Mouse (Mus musculus): Measurements from ENCODE around the gene Coro7.

Gene Coro7

DNA sequence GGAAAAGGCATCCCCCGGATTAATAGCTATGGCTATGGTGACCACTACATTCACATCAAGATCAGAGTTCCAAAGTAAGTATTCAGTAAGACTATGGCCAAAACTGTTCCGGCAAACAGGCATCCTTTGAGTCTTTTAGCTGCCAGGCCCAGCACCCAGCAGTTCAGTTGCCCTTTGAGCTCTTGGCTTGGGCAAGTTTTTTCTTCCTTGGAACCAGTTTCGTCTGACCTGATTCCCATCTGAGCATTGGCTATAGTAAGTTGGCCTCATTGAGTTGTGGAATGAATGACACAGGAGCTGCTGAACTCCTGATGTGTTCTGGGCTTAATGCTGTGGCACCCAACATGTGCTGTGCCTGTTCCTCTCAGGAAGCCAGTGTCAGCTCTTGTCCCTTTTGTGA lies 21.6 kb upstream of the Coro7 start:
- ChIA-PET CTCF (interaction anchor here in 2 of 4 experiments (0.7 to 1.1 kb wide), 5 partner anchors 12 to 213 kb away, joined by 3 to 6 read pairs (median 4); no protein-coding TSS in a partner anchor), POLR2A (interaction anchor here in 3 of 4 experiments (0.8 to 5.1 kb wide), 19 partner anchors 9 to 195 kb away, joined by 3 to 23 read pairs (median 5); partner anchors contain the start of genes Hmox2 (in 3 of the 3), Cdip1 (in 1 of the 3), Coro7 (in 1 of the 3) and Ubald1 (in 1 of the 3))

DNA sequence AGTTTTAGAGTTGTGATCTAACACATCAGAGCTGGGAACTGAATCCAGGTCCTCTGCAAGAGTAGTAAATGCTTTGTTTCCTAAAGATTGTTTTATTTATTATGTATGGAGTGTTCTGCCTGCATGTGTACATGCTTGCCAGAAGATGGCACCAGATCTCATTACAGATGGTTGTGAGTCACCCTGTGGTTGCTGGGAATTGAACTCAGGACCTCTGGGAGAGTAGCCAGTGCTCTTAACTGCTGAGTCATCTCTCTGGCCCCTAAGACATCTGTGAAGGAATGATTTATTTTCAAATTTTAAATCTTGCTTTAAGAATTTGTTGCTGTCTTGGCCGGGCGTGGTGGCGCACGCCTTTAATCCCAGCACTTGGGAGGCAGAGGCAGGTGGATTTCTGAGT lies 9.8 kb upstream of the Coro7 start:
- ChIA-PET CTCF (interaction anchor here in 3 of 4 experiments (0.7 to 1.2 kb wide), 4 partner anchors 10 to 224 kb away, joined by 3 to 4 read pairs (median 4); partner anchors contain the start of gene Coro7 (in 1 of the 3)), POLR2A (interaction anchor here in 3 of 4 experiments (0.6 to 1.8 kb wide), 11 partner anchors 9 to 275 kb away, joined by 3 to 5 read pairs (median 4); partner anchors contain the start of genes Anks3 (in 1 of the 3), Coro7 (in 1 of the 3), Pam16 (in 1 of the 3) and Srl (in 1 of the 3))

DNA sequence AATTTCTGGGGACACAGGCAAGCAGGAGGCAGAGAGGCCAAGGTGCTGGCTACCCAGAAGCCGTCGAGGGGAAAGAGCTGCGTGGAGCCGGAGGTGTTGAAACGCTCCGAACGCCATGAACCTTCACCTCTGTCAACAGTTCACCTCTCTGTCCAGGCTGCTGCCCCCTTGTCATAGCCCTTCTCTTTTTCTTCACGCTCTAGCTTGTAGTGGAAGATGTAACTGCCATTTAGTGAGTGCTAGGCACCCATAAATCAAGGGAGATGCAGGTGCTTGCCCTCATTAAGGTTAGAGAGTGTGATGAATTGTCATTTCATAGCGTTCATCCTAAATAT lies 4.8 kb upstream of the Coro7 start:
- POLR2A ChIA-PET = interaction anchor here in 3 of 4 experiments (0.6 to 2.9 kb wide), 29 partner anchors 9 to 329 kb away, joined by 3 to 16 read pairs (median 3); partner anchors contain the start of genes Ubald1 (in 3 of the 3) and Rogdi (in 1 of the 3)
- CTCF ChIA-PET = interaction anchor here in 2 of 4 experiments (0.5 to 0.9 kb wide), 3 partner anchors 17 to 359 kb away, joined by 3 to 4 read pairs (median 4); no protein-coding TSS in a partner anchor

DNA sequence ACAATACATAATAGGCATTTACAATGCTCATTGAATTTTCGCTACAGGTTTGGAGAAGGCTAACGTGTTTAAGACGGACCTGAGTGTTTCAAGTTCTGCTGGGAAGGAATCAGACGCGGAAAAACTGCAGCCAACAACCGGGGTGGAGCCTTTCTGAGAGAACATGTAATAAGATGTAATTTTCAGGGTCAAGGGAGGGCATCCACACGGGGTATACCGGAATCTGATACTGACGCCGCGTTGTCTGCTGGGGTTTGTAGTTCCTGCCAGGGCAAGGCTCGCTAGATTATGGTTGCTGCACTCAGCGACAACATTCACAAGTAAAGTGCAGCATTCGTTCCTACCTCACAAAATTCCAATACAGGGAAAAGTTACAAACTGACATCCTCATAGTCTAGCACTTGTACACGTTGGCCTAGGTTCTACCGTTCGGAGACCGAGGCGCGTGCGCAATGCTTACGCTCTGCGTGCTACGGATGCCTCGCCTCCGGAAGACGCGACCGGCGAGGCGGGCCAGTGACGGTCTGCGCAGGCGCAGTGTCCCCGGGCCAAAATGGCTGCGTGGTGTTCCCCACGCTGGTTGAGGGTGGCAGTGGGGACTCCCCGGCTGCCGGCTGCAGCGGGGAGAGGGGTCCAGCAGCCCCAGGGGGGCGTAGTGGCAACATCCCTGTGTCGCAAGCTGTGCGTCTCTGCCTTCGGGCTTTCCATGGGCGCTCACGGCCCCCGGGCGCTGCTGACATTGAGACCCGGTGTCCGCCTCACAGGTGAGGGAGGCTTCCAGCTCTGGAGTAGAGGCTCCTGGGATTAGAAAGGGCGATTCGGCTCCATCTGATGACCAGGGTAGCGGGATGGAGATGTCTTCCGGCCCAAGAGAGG lies 4.2 kb upstream of the Coro7 start:
- ChIA-PET POLR2A (interaction anchor here in 3 of 4 experiments (0.6 to 2.9 kb wide), 32 partner anchors 8 to 329 kb away, joined by 3 to 16 read pairs (median 3); partner anchors contain the start of genes Ubald1 (in 3 of the 3) and Rogdi (in 1 of the 3)), CTCF (interaction anchor here in 2 of 4 experiments (0.5 to 0.9 kb wide), 3 partner anchors 17 to 359 kb away, joined by 3 to 4 read pairs (median 4); no protein-coding TSS in a partner anchor)

DNA sequence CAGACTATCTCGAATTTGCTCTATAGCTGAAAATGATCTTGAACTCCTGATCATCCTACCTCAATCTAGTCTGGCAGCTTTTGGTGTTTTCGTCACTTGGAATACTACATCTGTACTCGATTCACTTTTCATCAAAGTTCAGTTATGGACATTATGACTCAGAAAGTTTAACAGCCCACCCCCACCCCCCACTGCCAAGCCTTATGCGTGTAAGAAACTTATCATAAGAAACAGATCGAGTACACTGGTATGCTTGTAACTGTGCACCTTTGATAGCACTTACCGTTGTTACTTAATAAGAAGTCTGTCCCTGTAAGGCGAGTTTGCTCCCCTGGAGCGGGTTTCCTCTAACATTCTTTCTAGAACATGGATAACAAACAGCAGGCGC lies 3.6 kb upstream of the Coro7 start:
- CTCF ChIA-PET = interaction anchor here in 3 of 4 experiments (1.5 to 1.8 kb wide), 3 partner anchors 16 kb away, joined by 4 to 5 read pairs (median 5); no protein-coding TSS in a partner anchor
- POLR2A ChIA-PET = interaction anchor here in 2 of 4 experiments (0.7 to 2.1 kb wide), 8 partner anchors 16 to 197 kb away, joined by 3 to 16 read pairs (median 4); partner anchors contain the start of genes Pam16 (in 1 of the 2) and Ubald1 (in 1 of the 2)

DNA sequence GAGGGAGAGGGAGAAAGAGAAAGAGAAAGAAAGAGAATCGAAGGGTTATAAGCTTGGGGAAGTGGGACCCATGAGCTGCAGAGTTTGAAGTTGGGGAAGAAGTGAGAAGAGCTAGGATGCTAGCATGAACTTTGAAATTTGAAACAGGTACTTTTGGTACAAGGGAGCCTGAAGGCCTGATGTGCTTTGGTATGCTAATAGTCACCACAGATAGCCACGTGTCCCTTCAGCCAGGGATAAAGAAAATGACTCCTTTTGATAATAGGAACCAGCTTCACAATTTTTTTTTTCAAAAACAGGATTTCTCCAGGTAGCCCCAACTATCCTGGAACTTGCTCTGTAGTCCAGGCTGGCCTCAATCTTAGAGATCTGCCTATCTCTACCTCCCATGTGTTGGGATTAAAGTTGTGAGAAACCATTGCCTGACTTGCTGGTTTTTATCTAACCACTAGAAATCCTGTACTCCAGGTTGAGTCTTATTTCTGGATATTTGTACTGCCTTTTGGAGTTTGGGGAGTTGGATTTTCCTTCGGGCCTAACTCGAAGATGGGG lies 3.1 kb upstream of the Coro7 start:
- ChIA-PET POLR2A (interaction anchor here (0.6 to 2.1 kb wide), 16 partner anchors 12 to 331 kb away, joined by 3 to 16 read pairs (median 4); partner anchors contain the start of genes Ubald1 (in 3 of the 4), Hmox2 (in 1 of the 4), Pam16 (in 1 of the 4) and Rogdi (in 1 of the 4)), CTCF (interaction anchor here (1.4 to 1.8 kb wide), 4 partner anchors 16 to 52 kb away, joined by 3 to 5 read pairs (median 4); no protein-coding TSS in a partner anchor)

DNA sequence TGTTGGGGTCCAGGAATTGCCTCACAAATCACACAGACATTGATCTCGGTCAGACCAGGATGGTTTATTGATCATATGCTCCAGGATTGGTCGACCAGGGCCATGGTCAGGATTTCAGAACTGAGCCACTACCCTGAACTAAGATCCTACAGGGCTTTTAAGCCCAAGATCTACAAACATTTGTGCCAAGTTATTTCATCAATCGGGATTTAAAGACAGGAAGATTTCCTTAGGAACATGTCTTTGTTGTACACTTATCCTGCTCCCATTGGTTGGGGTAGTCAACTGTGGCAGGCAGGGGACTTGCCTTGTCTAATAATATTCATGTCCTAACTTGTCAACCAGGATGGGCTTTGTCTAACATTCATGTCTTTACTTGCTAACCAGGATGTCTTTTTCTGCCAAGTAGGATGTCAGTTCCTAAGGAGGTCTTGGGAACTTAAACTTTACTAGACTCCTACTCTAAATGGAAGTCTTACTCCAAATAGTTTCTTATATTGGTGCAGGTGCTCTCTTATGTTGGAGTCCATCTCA lies 1.4 kb upstream of the Coro7 start:
- POLR2A ChIA-PET = interaction anchor here (0.6 to 2.9 kb wide), 17 partner anchors 17 to 201 kb away, joined by 3 to 21 read pairs (median 5); partner anchors contain the start of genes Ubald1 (in 2 of the 4), Hmox2 (in 1 of the 4), Pam16 (in 1 of the 4) and Tfap4 (in 1 of the 4)
- CTCF ChIA-PET = interaction anchor here in 2 of 4 experiments (0.6 to 2.5 kb wide), 2 partner anchors 12 to 86 kb away, joined by 4 to 32 read pairs; partner anchors contain the start of gene Glis2 (in 1 of the 2)

DNA sequence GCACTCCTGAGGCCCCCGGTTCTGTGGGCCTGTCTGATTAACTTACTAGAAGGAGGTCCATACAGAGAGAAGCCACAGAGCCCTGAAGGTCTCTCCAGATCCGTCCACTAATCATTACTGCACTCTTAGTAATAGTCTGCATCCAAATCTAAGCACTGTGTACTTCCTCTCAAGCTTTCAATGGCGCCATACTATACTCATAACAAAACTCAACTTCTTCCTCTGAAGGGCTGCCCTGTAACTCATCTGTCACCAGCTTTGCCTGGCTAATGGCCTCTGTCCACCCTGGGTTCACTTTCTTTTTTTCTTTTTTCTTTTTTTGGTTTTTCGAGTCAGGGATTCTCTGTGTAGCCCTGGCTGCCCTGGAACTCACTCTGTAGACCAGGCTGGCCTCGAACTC lies 1.5 kb downstream of the Coro7 start:
- ChIA-PET POLR2A (interaction anchor here in 2 of 4 experiments (0.6 to 2.9 kb wide), 5 partner anchors 11 to 202 kb away, joined by 3 to 19 read pairs (median 4); partner anchors contain the start of gene Ubald1 (in 1 of the 2)), CTCF (interaction anchor here in 2 of 4 experiments (1.2 to 1.3 kb wide), 3 partner anchors 11 to 71 kb away, joined by 3 read pairs; no protein-coding TSS in a partner anchor)

DNA sequence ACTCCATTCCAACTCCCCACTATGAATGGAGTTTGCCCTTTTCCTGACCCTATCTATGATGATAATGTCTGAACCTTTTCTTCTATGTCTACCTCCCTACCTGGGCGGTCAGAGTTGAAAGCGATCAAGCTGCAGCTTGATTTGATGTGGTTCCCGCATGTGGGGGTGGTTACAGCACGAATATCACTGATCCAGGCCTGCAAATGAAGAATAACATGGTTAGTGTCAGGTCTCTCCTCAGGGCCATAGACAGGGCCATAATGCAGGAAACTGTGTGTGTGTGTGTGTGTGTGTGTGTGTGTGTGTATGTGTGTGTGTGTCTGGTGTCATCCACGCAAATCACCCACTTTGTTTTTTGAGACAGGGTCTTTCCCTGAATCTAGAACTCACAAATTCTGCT lies 2.7 kb downstream of the Coro7 start:
- CTCF ChIA-PET = interaction anchor here in 2 of 4 experiments (1.2 to 1.3 kb wide), 3 partner anchors 9 to 69 kb away, joined by 3 read pairs; no protein-coding TSS in a partner anchor

DNA sequence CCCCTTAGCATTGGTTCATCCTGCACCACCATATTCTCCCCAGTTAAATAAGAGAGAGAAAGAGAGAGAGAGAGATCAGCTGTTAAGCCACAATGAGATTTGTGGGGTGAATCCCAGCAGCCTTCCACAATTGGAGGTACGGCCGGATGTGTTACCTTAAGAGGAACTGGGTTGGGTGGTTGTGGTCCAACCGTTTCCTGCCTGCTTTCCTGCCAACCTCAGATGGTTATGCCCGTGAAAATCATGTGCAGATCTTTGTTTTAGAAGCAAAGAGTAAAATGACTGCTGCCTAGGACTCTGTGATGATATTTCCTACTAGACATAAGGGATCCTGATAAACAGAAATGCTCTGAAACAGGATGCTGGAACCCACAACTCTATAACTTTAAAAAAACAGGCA lies 5.5 kb downstream of the Coro7 start:
- ChIA-PET POLR2A (no interaction called here), CTCF (interaction anchor here in 1 of 4 experiments (0.5 kb wide), 1 partner anchor 107 kb away, joined by 3 read pairs; no protein-coding TSS in a partner anchor)

More for the DNA sequence above, 2.7 kb downstream of the Coro7 start:
- POLR2A ChIA-PET = interaction anchor here in 2 of 4 experiments (0.5 to 2.0 kb wide), 3 partner anchors 10 to 315 kb away, joined by 3 to 4 read pairs (median 3); no protein-coding TSS in a partner anchor

DNA sequence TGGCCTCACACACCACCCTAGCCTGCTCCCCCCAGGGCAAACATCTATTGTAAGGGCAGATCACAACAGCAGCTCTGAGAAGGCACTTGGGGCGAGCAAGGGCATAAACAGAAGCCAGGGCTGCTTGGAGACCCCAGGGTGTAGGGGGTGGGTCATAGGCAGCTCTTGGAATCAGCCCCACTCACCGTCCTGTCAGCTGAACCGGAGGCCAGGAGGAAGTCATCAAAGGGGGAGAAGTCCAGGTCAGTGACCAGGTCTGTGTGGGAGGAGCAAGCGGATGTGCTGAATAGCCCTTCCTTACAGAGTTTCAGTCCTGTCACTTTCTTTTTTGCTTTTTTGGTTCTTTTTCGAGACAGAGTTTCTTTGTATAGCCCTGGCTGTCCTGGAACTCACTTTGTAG lies 9.3 kb downstream of the Coro7 start:
- ChIA-PET CTCF (interaction anchor here in 2 of 4 experiments (0.6 to 4.9 kb wide), 8 partner anchors 9 to 354 kb away, joined by 3 to 117 read pairs (median 4); partner anchors contain the start of gene Coro7 (in 1 of the 2)), POLR2A (interaction anchor here in 2 of 4 experiments (0.8 to 1.9 kb wide), 5 partner anchors 9 to 241 kb away, joined by 3 to 8 read pairs (median 3); partner anchors contain the start of gene Coro7 (in 2 of the 2))

DNA sequence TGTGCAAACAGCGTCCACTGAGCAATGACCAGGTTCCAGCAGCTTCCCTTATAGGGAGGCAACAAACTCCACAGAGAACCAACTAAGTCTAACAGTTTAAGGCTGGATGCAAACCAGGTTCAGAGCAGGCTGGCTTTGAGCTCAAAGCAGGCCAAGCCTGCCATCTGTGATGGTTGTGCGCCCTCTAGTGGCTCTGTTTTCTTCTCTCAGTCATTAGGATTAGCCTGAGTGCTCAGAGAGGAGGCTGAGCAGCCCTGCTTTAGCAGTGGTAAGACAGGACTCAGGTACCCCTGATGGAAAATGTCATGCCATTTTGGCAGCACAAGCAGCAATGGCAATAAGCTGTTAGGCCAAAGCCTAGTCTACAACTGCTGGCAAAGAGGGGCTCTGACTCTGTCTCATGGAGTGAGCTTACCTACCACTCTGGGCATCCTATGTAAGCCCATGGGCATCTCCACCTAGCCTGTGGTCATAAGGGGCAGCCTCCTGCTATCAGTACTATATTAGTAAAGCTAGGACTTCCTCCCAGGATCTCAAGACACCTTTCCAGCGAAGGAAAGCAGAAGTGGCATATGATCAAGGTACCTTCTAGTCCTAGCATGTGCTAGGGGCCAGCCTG lies 12.3 kb downstream of the Coro7 start:
- CTCF ChIA-PET = interaction anchor here (0.5 to 4.9 kb wide), 132 partner anchors 8 to 786 kb away, joined by 3 to 118 read pairs (median 4); partner anchors contain the start of genes Coro7 (in 3 of the 4), Pam16 (in 2 of the 4), Tfap4 (in 2 of the 4) and Cdip1 (in 1 of the 4)
- POLR2A ChIA-PET = interaction anchor here (0.6 to 3.3 kb wide), 51 partner anchors 9 to 480 kb away, joined by 3 to 34 read pairs (median 4); partner anchors contain the start of genes Coro7 (in 3 of the 4), Dnaja3 (in 1 of the 4), Glis2 (in 1 of the 4) and Hmox2 (in 1 of the 4)

DNA sequence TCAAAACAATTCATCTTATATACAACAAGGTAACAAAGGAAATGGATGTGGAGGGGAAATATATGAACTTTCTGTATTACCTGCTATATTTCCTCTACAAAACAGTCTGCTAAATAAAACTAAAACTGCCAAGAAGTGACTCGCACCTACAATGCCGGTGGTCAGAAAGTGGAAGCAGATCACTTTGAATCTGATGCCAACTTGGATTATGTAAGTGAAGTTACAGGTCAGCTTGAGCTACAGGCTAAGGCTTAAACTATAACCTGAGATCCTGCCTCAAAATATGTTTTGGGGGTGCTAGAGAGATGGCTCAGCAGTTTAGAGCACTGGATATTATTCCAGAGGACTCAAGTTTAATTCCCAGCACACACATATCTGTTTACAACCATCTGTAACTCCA lies 13.9 kb downstream of the Coro7 start:
- ChIA-PET POLR2A (interaction anchor here in 2 of 4 experiments (1.6 to 2.9 kb wide), 3 partner anchors 36 to 43 kb away, joined by 3 to 21 read pairs (median 15); no protein-coding TSS in a partner anchor), CTCF (interaction anchor here in 3 of 4 experiments (0.6 to 3.8 kb wide), 5 partner anchors 11 to 646 kb away, joined by 4 to 118 read pairs (median 23); no protein-coding TSS in a partner anchor)

DNA sequence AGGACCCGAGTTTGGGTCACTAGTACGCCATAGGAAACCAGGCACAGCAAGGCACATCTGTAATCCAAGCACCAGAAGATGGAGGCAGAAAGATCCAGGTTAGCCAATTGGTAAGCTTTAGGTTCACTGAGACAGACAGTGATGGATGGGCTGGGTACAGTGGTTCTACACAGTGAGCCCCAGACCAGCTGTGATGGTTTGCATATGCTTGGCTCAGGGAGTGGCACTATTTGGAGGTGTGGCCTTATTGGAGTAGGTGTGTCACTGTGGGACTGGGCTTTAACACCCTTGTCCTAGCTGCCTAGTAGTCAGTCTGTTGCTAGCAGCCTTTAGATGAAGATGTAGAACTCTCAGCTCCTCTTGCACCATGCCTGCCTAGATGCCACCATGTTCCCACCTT lies 15.8 kb downstream of the Coro7 start:
- POLR2A ChIA-PET = interaction anchor here in 3 of 4 experiments (0.5 to 1.6 kb wide), 10 partner anchors 11 to 415 kb away, joined by 3 to 6 read pairs (median 4); partner anchors contain the start of genes Coro7 (in 2 of the 3), Cdip1 (in 1 of the 3) and Ubald1 (in 1 of the 3)
- CTCF ChIA-PET = no interaction called here

DNA sequence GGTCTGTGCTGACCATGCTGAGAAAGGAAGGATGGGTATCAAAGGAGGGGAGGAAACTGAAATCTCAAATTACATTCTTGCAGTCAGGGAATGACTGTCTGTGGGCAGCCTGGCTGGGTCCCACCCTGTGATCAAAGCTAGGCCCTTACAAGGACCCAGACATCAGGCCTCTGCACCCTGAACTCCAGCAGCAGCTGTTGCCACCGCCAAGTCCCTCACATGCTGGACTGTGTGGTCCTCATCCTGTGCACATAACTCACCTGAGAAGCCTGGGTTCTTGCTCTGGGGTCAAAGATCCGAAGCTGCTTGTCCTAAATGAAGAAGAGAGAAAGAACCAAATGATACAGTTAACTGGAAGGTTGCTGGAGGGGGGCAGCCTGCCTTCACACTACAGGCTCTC lies 18.0 kb downstream of the Coro7 start:
- CTCF ChIA-PET = no interaction called here
- POLR2A ChIA-PET = interaction anchor here in 1 of 4 experiments (1.0 to 1.4 kb wide), 3 partner anchors 20 to 120 kb away, joined by 3 to 5 read pairs (median 3); partner anchors contain the start of gene Srl

DNA sequence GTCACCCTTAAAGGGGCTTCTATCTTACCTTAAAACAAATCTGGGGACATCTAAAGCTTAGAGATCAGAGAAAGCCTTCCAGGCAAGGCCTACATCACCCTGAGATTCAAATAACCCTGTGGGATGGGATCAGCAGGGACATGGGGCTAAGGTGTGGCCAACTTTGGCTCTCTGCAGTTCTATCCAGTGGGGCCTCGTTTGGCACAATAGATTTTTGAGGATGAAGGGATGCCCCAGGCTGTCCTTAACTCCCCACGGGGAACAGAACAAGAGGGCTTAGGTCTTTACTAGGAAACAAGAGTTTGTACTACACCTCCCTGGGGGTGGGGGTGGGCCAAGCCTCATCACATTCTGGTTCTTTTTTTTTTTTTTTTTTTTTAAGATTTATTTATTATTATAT lies 20.3 kb downstream of the Coro7 start:
- CTCF ChIA-PET = interaction anchor here in 3 of 4 experiments (0.6 to 8.3 kb wide), 6 partner anchors 8 to 557 kb away, joined by 3 to 52 read pairs (median 10); no protein-coding TSS in a partner anchor

More for the DNA sequence above, 20.3 kb downstream of the Coro7 start:
- POLR2A ChIA-PET = interaction anchor here (0.6 to 5.6 kb wide), 14 partner anchors 9 to 444 kb away, joined by 3 to 34 read pairs (median 4); partner anchors contain the start of gene Coro7 (in 1 of the 4)

Data from embryonic stem cell, embryonic (primary cell).